Mouse (Mus musculus): ENCODE data around the gene Mfsd4b5.

DNA sequence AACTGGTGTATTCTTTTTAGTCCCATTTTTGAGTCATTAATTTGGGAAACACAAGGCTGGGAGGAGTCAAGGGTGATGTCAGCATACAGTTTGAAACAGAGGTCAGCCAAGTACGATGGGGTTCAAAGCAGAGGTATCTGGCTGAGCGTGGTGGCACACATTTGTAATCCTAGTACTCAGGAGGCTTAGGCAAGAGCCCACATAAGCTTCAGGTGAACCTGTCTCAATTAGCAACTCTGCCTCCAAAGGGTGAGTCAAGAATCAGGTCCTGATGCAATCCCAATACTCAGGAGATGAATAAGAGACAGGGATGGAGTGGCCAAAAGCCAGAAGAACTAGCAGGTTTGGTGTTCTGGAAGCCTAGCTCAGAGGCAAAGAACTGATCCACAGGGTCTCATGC is 46.5 kb upstream of the Mfsd4b5 start:
- TF ChIP-seq CHD2 (IDR thresholded peaks at IDR 0.05; ENCODE audit: low read depth, low read length), result no peak
- no peak for TF ChIP-seq ZNF384 (IDR thresholded peaks at IDR 0.05; ENCODE audit: low read depth, low read length)
- no peak for TF ChIP-seq ZC3H11A (IDR thresholded peaks at IDR 0.05; ENCODE audit: borderline replicate concordance, low read depth, low read length)

All from ES-E14 (cell line).